Mouse (Mus musculus) MN1 (cell line): ENCODE measurements around the gene Slc6a19.
"Not testable (repeated sequence)": the region's sequence is repeated elsewhere in the genome, so short reads cannot be mapped to it uniquely, and the experiment has no call there.

Experiments used
- DNase-seq: peaks from one replicate; pipeline ENCODE4 v3.0.0-alpha.2; 2016; ENCODE audit warnings: low spot score

The Slc6a19 gene

GRCm38 (mm10) chr13:73704694-73705325 is at the start of gene Slc6a19:
TSS of gene Slc6a19 (minus strand) at chr13:73704865.
- no peak for DNase-seq

- DNase-seq = no peak
Observed at GRCm38 (mm10) chr13:73751284-73751683, 46.6 kb upstream of the Slc6a19 start.

- DNase-seq = no peak
Observed at GRCm38 (mm10) chr13:73750435-73750834, 45.8 kb upstream of the Slc6a19 start.

GRCm38 (mm10) chr13:73748663-73749440 is 44.2 kb upstream of the Slc6a19 start:
- DNase-seq = no peak

GRCm38 (mm10) chr13:73743662-73744061 is 39.0 kb upstream of the Slc6a19 start:
- DNase-seq = no peak

- no peak for DNase-seq
Observed at GRCm38 (mm10) chr13:73742944-73743343, 38.3 kb upstream of the Slc6a19 start.

- DNase-seq = not testable (repeated sequence)
Observed at GRCm38 (mm10) chr13:73740399-73740944, 35.8 kb upstream of the Slc6a19 start.

- no peak for DNase-seq
Observed at GRCm38 (mm10) chr13:73736943-73737342, 32.3 kb upstream of the Slc6a19 start.

GRCm38 (mm10) chr13:73735928-73736327 is 31.3 kb upstream of the Slc6a19 start:
- DNase-seq = no peak

- no peak for DNase-seq
Observed at GRCm38 (mm10) chr13:73735270-73735669, 30.6 kb upstream of the Slc6a19 start.

- DNase-seq = no peak
Observed at GRCm38 (mm10) chr13:73734379-73734778, 29.7 kb upstream of the Slc6a19 start.

GRCm38 (mm10) chr13:73732742-73733700 is 28.4 kb upstream of the Slc6a19 start, which contains the start of gene Slc12a7:
TSS of gene Slc12a7 (plus strand) at chr13:73733094.
- no peak for DNase-seq

- DNase-seq = no peak
Observed at GRCm38 (mm10) chr13:73732235-73732634, 27.6 kb upstream of the Slc6a19 start.

- no peak for DNase-seq
Observed at GRCm38 (mm10) chr13:73730913-73731312, 26.2 kb upstream of the Slc6a19 start.

GRCm38 (mm10) chr13:73728633-73729032 is 24.0 kb upstream of the Slc6a19 start:
- no peak for DNase-seq

- peak; percentile 26 for DNase-seq
Observed at GRCm38 (mm10) chr13:73727621-73728025, 23.0 kb upstream of the Slc6a19 start.

GRCm38 (mm10) chr13:73725315-73725714 is 20.6 kb upstream of the Slc6a19 start:
- DNase-seq = no peak

GRCm38 (mm10) chr13:73723081-73723668 is 18.5 kb upstream of the Slc6a19 start:
- peak; percentile 6 for DNase-seq

- DNase-seq = no peak
Observed at GRCm38 (mm10) chr13:73720241-73720640, 15.6 kb upstream of the Slc6a19 start.

GRCm38 (mm10) chr13:73718225-73718624 is 13.6 kb upstream of the Slc6a19 start:
- peak; percentile 79 for DNase-seq

GRCm38 (mm10) chr13:73714020-73714419 is 9.4 kb upstream of the Slc6a19 start:
- no peak for DNase-seq

GRCm38 (mm10) chr13:73713204-73713603 is 8.5 kb upstream of the Slc6a19 start:
- DNase-seq = no peak
